Mouse (Mus musculus) layer of hippocampus, postnatal 36 days (tissue): ENCODE measurements around the gene Sowahc. TPM values are rescaled to one million over a fixed set of nuclear protein-coding genes. Genes with fewer than 3 reads are reported as not detected.

ENCODE experiments used
- DNase-seq, 2 experiments: peaks; one replicate each; pipeline ENCODE4 v3.0.0; 2022
- total RNA-seq, 2 experiments: library from RNA; stranded (reverse); gene quantifications; 2 replicates each; pipeline ENCODE4 v1.2.3; 2021

The Sowahc gene
- total RNA-seq = 1 to 10 TPM; 7.1 to 7.3 TPM

- peak; percentile 96 to 97 for DNase-seq
These were observed at the start of gene Sowahc, which contains the start of gene Sept10 for GRCm38 (mm10) chr10:59221473-59222270. Gene Sowahc (plus strand): TSS chr10:59221953. Gene Sept10 (minus strand): TSS chr10:59221847.

GRCm38 (mm10) chr10:59172539-59172938 is 49.2 kb upstream of the Sowahc start:
- DNase-seq = no peak

GRCm38 (mm10) chr10:59179620-59180019 is 42.1 kb upstream of the Sowahc start:
- DNase-seq = no peak

- no peak for DNase-seq
These were observed 39.4 kb upstream of the Sowahc start for GRCm38 (mm10) chr10:59182306-59182705.

- DNase-seq = no peak
These were observed 26.9 kb upstream of the Sowahc start for GRCm38 (mm10) chr10:59194891-59195290.

GRCm38 (mm10) chr10:59196763-59197162 is 25.0 kb upstream of the Sowahc start:
- DNase-seq = no peak

GRCm38 (mm10) chr10:59200011-59200410 is 21.7 kb upstream of the Sowahc start:
- DNase-seq = no peak

- no peak for DNase-seq
These were observed 805 bp upstream of the Sowahc start for GRCm38 (mm10) chr10:59220824-59221472.

GRCm38 (mm10) chr10:59222271-59223101 is 733 bp downstream of the Sowahc start:
- DNase-seq = peak; percentile 19 to 22

GRCm38 (mm10) chr10:59223301-59223700 is 1.5 kb downstream of the Sowahc start:
- no peak for DNase-seq

GRCm38 (mm10) chr10:59223890-59224289 is 2.1 kb downstream of the Sowahc start:
- no peak for DNase-seq

GRCm38 (mm10) chr10:59225137-59225536 is 3.4 kb downstream of the Sowahc start:
- DNase-seq = no peak

- DNase-seq = no peak
These were observed 7.6 kb downstream of the Sowahc start for GRCm38 (mm10) chr10:59229205-59229820.

GRCm38 (mm10) chr10:59235227-59235626 is 13.5 kb downstream of the Sowahc start:
- no peak for DNase-seq

- no peak for DNase-seq
These were observed 14.1 kb downstream of the Sowahc start for GRCm38 (mm10) chr10:59235847-59236246.

GRCm38 (mm10) chr10:59236486-59236885 is 14.7 kb downstream of the Sowahc start:
- no peak for DNase-seq

- DNase-seq = no peak
These were observed 16.0 kb downstream of the Sowahc start for GRCm38 (mm10) chr10:59237757-59238156.

GRCm38 (mm10) chr10:59241141-59241541 is 19.4 kb downstream of the Sowahc start:
- DNase-seq = no peak

- DNase-seq = no peak
These were observed 27.8 kb downstream of the Sowahc start for GRCm38 (mm10) chr10:59249531-59249930.

- no peak for DNase-seq
These were observed 28.9 kb downstream of the Sowahc start for GRCm38 (mm10) chr10:59250679-59251078.

GRCm38 (mm10) chr10:59251980-59252379 is 30.2 kb downstream of the Sowahc start:
- DNase-seq = no peak

- DNase-seq = no peak
These were observed 30.6 kb downstream of the Sowahc start for GRCm38 (mm10) chr10:59252396-59252795.
